Mouse (Mus musculus): ENCODE results near the gene Nsf. TPM values are rescaled to one million over a fixed set of nuclear protein-coding genes. Genes with fewer than 3 reads are reported as not detected.
A peak's percentile ranks its signal among the peaks of the same experiment; 100 is the strongest.

Nsf gene
- polyA plus RNA-seq, 1 experiment from 2014 or later = 45.8 TPM

- Histone ChIP-seq H3K4me2 (ENCODE audit: low read depth, low read length) (no peak overlapping the region), H3K36me3 (ENCODE audit: control insufficient read depth, insufficient read depth, low read length) (no peaks in the 10 kb centered on the region), H3K9ac (ENCODE audit: low read depth, low read length) (no peak overlapping the region), H3K4me3 (ENCODE audit: low read length) (no peak overlapping the region), H3K27me3 (replicated peaks; ENCODE audit: control insufficient read depth, insufficient read depth, low read length) (no peaks in the 10 kb centered on the region), H3K9me3 (ENCODE audit: control insufficient read depth, low read length) (no peaks in the 10 kb centered on the region), H3K27ac (ENCODE audit: low read length) (no peak overlapping the region), H3K4me1 (ENCODE audit: control insufficient read depth, insufficient read depth, low read length) (no peaks in the 10 kb centered on the region)
- ATAC-seq = no peak
- WGBS = 31% methylated on average over 11 of the region's 11 CpGs
These were observed 113.0 kb downstream of the Nsf start for GRCm38 (mm10) chr11:103840834-103841233.

DNA sequence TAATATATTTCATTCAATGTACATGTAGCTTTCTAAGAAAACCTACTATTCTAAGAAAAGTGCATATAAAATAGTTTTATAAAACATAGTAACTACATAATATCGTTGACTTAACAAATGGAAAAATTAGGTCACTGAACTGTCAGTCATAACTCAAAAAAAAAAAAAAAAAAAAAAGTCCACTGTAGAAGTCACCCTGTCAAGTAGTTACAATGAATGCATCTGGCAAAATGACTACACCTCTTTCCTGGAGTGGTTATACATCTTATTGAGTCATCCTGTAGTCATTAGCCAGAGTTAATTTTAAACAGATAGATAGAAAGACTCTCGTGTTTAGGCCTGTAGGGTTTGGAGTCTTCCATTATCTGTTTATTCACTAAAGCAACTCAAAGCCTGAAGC, 114.9 kb downstream of the Nsf start:
- Histone ChIP-seq H3K27me3 (replicated peaks; ENCODE audit: control insufficient read depth, insufficient read depth, low read length) (no peaks in the 10 kb centered on the region), H3K27ac (ENCODE audit: low read length) (no peak overlapping the region), H3K9me3 (ENCODE audit: control insufficient read depth, low read length) (no peaks in the 10 kb centered on the region), H3K36me3 (ENCODE audit: control insufficient read depth, insufficient read depth, low read length) (no peaks in the 10 kb centered on the region), H3K4me3 (ENCODE audit: low read length) (no peak overlapping the region), H3K4me1 (ENCODE audit: control insufficient read depth, insufficient read depth, low read length) (no peaks in the 10 kb centered on the region), H3K4me2 (ENCODE audit: low read depth, low read length) (no peak overlapping the region), H3K9ac (ENCODE audit: low read depth, low read length) (no peak overlapping the region)
- ATAC-seq = no peak
- WGBS = 66% methylated on average over 2 of the region's 2 CpGs

DNA sequence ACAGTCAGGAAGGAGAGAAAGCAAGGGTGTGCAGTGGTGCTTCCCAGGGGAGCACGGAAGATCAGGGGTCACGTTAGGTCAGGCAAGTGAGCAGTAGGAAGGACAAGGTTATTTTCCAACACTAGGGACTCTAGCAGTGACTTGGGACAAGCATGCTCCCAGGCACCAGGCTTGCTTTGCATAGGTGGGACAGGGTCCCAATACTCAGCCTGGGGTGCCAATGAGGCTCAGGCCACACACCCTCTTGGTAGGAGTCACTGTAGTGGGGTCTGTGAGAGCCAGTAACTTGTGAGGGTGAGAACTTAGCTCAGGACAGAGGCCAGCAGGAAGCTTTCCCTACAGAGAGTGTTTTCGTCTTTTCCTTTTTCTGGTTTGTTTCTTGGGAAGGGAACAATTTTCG, 121.5 kb downstream of the Nsf start:
- no peaks in the 10 kb centered on the region for H3K9me3 ChIP-seq (ENCODE audit: control insufficient read depth, low read length)
- H3K4me1 ChIP-seq (ENCODE audit: control insufficient read depth, insufficient read depth, low read length) = no peaks in the 10 kb centered on the region
- H3K9ac ChIP-seq (ENCODE audit: low read depth, low read length) = no peak overlapping the region
- 80% methylated on average over 4 of the region's 4 CpGs for WGBS
- no peaks in the 10 kb centered on the region for H3K36me3 ChIP-seq (ENCODE audit: control insufficient read depth, insufficient read depth, low read length)
- no peaks in the 10 kb centered on the region for H3K27me3 ChIP-seq (replicated peaks; ENCODE audit: control insufficient read depth, insufficient read depth, low read length)
- no peak for ATAC-seq
- H3K4me3 ChIP-seq (ENCODE audit: low read length) = no peak overlapping the region
- H3K27ac ChIP-seq (ENCODE audit: low read length) = no peak overlapping the region
- H3K4me2 ChIP-seq (ENCODE audit: low read depth, low read length) = no peak overlapping the region

GRCm38 (mm10) chr11:103831766-103832165, 122.1 kb downstream of the Nsf start:
- no peak for ATAC-seq
- no peaks in the 10 kb centered on the region for H3K27me3 ChIP-seq (replicated peaks; ENCODE audit: control insufficient read depth, insufficient read depth, low read length)
- H3K9ac ChIP-seq (ENCODE audit: low read depth, low read length) = no peak overlapping the region
- H3K4me1 ChIP-seq (ENCODE audit: control insufficient read depth, insufficient read depth, low read length) = no peaks in the 10 kb centered on the region
- no peak overlapping the region for H3K27ac ChIP-seq (ENCODE audit: low read length)
- H3K9me3 ChIP-seq (ENCODE audit: control insufficient read depth, low read length) = no peaks in the 10 kb centered on the region
- H3K4me2 ChIP-seq (ENCODE audit: low read depth, low read length) = no peak overlapping the region
- WGBS = 88% methylated on average over 3 of the region's 3 CpGs
- no peak overlapping the region for H3K4me3 ChIP-seq (ENCODE audit: low read length)
- no peaks in the 10 kb centered on the region for H3K36me3 ChIP-seq (ENCODE audit: control insufficient read depth, insufficient read depth, low read length)

DNA sequence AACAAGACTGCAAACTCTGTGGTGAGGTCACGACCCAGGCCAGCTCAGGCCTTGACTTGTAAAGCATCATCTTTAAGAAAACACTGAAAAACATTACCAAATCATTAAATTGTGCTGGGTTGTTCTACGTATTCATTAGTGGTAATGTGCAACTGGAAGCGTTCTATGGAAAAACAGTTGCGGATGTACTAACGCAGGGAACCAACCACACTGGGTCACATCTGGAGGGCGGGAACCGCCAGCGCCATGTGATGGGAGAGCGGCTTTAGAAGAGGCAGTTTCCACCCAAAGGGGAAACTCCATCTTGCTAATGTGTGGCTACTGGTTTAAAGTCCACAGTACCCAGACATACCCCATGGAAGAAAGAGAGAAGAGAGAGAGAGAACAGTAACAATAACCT, 123.4 kb downstream of the Nsf start:
- no peak overlapping the region for H3K4me2 ChIP-seq (ENCODE audit: low read depth, low read length)
- no peaks in the 10 kb centered on the region for H3K9me3 ChIP-seq (ENCODE audit: control insufficient read depth, low read length)
- 91% methylated on average over 9 of the region's 9 CpGs for WGBS
- no peaks in the 10 kb centered on the region for H3K36me3 ChIP-seq (ENCODE audit: control insufficient read depth, insufficient read depth, low read length)
- no peak overlapping the region for H3K4me3 ChIP-seq (ENCODE audit: low read length)
- no peak overlapping the region for H3K9ac ChIP-seq (ENCODE audit: low read depth, low read length)
- no peak for ATAC-seq
- no peaks in the 10 kb centered on the region for H3K27me3 ChIP-seq (replicated peaks; ENCODE audit: control insufficient read depth, insufficient read depth, low read length)
- no peak overlapping the region for H3K27ac ChIP-seq (ENCODE audit: low read length)
- no peaks in the 10 kb centered on the region for H3K4me1 ChIP-seq (ENCODE audit: control insufficient read depth, insufficient read depth, low read length)

DNA sequence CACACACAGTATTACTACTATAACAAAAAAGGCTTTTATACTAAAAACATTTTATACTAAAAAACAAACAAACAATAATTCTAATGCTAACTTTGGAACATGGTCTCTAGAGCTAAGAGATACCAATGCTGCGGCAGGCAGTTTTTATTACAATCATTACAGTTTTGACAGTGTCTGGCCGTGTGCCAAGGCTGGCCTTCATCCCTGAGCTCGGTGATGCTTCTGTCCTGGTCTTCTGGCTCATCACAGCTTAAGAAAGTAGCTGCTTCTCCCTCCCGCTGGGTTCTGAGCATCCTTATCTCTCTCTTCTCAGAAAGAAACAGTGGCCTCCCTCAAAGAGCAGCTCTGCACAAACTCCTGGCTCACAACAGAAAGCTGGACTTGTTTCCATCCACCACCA, 123.9 kb downstream of the Nsf start:
- no peak for ATAC-seq
- H3K4me3 ChIP-seq (ENCODE audit: low read length) = no peak overlapping the region
- H3K27ac ChIP-seq (ENCODE audit: low read length) = no peak overlapping the region
- no peak overlapping the region for H3K9ac ChIP-seq (ENCODE audit: low read depth, low read length)
- no peaks in the 10 kb centered on the region for H3K4me1 ChIP-seq (ENCODE audit: control insufficient read depth, insufficient read depth, low read length)
- H3K4me2 ChIP-seq (ENCODE audit: low read depth, low read length) = no peak overlapping the region
- no peaks in the 10 kb centered on the region for H3K36me3 ChIP-seq (ENCODE audit: control insufficient read depth, insufficient read depth, low read length)
- no peaks in the 10 kb centered on the region for H3K27me3 ChIP-seq (replicated peaks; ENCODE audit: control insufficient read depth, insufficient read depth, low read length)
- H3K9me3 ChIP-seq (ENCODE audit: control insufficient read depth, low read length) = no peaks in the 10 kb centered on the region
- 57% methylated on average over 4 of the region's 4 CpGs for WGBS

GRCm38 (mm10) chr11:103828866-103829265, 125.0 kb downstream of the Nsf start:
- H3K4me3 ChIP-seq (ENCODE audit: low read length) = no peak overlapping the region
- no peak overlapping the region for H3K4me2 ChIP-seq (ENCODE audit: low read depth, low read length)
- no peaks in the 10 kb centered on the region for H3K4me1 ChIP-seq (ENCODE audit: control insufficient read depth, insufficient read depth, low read length)
- H3K27me3 ChIP-seq (replicated peaks; ENCODE audit: control insufficient read depth, insufficient read depth, low read length) = no peaks in the 10 kb centered on the region
- H3K36me3 ChIP-seq (ENCODE audit: control insufficient read depth, insufficient read depth, low read length) = no peaks in the 10 kb centered on the region
- H3K9me3 ChIP-seq (ENCODE audit: control insufficient read depth, low read length) = no peaks in the 10 kb centered on the region
- WGBS = 76% methylated on average over 7 of the region's 7 CpGs
- no peak overlapping the region for H3K9ac ChIP-seq (ENCODE audit: low read depth, low read length)
- H3K27ac ChIP-seq (ENCODE audit: low read length) = no peak overlapping the region
- ATAC-seq = no peak

DNA sequence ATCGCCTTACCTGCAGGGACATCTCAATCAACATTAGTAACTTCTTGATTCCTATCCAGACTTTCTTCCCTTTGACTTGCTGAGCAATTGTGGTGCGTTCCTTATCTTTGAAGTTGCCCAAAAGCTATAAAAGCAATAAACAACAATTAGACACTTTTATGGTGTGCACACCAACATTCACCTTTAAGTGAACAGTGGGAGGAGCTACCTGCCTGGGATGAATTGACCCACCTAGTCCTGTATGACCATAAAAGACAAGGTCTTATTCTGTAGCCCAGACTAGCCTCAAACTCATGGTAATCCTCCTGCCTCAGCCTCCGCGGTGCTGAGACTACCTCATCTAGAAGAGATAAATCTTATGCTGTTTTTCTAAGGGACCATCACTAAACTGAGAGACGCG, 126.7 kb downstream of the Nsf start:
- ATAC-seq = peak; percentile 79
- Histone ChIP-seq H3K27me3 (replicated peaks; ENCODE audit: control insufficient read depth, insufficient read depth, low read length) (no peaks in the 10 kb centered on the region), H3K9me3 (ENCODE audit: control insufficient read depth, low read length) (no peaks in the 10 kb centered on the region), H3K36me3 (ENCODE audit: control insufficient read depth, insufficient read depth, low read length) (no peaks in the 10 kb centered on the region), H3K4me3 (ENCODE audit: low read length) (no peak overlapping the region), H3K4me2 (ENCODE audit: low read depth, low read length) (no peak overlapping the region), H3K9ac (ENCODE audit: low read depth, low read length) (no peak overlapping the region), H3K4me1 (ENCODE audit: control insufficient read depth, insufficient read depth, low read length) (no peaks in the 10 kb centered on the region), H3K27ac (ENCODE audit: low read length) (no peak overlapping the region)
- WGBS = 78% methylated on average over 6 of the region's 6 CpGs

DNA sequence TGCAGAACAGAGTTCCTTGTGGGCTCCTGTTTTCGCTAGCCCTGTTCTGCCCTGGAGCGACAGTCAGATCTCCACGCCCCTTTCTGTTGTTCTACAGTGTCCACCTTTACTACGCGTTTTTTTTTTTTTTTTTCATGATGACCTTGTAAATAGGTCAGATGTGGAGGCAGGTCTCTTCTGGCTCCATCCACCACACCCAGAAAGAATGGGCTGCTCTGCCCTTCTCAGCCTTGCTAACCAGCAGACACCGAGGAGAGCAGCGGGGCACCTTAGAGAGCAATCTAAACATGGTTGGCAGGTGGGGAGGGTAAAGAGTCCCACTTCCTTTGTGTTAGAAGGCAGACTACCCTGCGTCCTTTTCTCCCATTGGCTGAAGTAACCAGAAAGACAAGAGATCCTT, 137.1 kb downstream of the Nsf start:
- H3K9ac ChIP-seq (ENCODE audit: low read depth, low read length) = no peak overlapping the region
- H3K36me3 ChIP-seq (ENCODE audit: control insufficient read depth, insufficient read depth, low read length) = no peaks in the 10 kb centered on the region
- H3K27ac ChIP-seq (ENCODE audit: low read length) = no peak overlapping the region
- no peaks in the 10 kb centered on the region for H3K4me1 ChIP-seq (ENCODE audit: control insufficient read depth, insufficient read depth, low read length)
- H3K27me3 ChIP-seq (replicated peaks; ENCODE audit: control insufficient read depth, insufficient read depth, low read length) = peaks cover 9% of the 10 kb centered on the region
- no peak for ATAC-seq
- no peak overlapping the region for H3K4me3 ChIP-seq (ENCODE audit: low read length)
- WGBS = 81% methylated on average over 8 of the region's 8 CpGs
- H3K9me3 ChIP-seq (ENCODE audit: control insufficient read depth, low read length) = no peaks in the 10 kb centered on the region
- no peak overlapping the region for H3K4me2 ChIP-seq (ENCODE audit: low read depth, low read length)

DNA sequence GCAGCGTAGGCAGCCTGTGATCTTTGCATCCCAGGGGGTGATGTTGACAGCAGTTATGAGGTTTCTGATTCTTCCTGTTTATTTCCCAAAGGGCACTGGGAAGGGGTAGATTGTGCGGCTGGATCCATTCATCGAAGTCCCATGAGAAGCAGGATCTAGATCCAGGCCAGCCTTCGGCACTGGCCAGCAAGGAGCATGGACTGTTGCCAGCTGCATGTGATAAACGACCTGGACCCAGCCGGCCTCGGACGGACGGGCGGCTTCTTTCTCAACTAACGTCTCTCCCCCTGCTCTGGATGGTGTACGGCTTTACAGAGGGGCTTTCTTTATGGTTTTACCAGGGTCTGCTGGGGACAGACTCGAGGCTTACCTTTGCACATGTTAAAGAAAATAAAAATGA, 137.9 kb downstream of the Nsf start:
- Histone ChIP-seq H3K4me1 (ENCODE audit: control insufficient read depth, insufficient read depth, low read length) (no peaks in the 10 kb centered on the region), H3K36me3 (ENCODE audit: control insufficient read depth, insufficient read depth, low read length) (no peaks in the 10 kb centered on the region), H3K9ac (ENCODE audit: low read depth, low read length) (no peak overlapping the region), H3K4me3 (ENCODE audit: low read length) (no peak overlapping the region), H3K27ac (ENCODE audit: low read length) (no peak overlapping the region), H3K27me3 (replicated peaks; ENCODE audit: control insufficient read depth, insufficient read depth, low read length) (peaks cover 16% of the 10 kb centered on the region), H3K4me2 (ENCODE audit: low read depth, low read length) (no peak overlapping the region), H3K9me3 (ENCODE audit: control insufficient read depth, low read length) (no peaks in the 10 kb centered on the region)
- no peak for ATAC-seq
- 47% methylated on average over 13 of the region's 13 CpGs for WGBS
